Mouse (Mus musculus) CH12.LX (cell line): ENCODE measurements around the gene Tex44. TPM values are rescaled to one million over a fixed set of nuclear protein-coding genes. Genes with fewer than 3 reads are reported as not detected.
A peak's percentile ranks its signal among the peaks of the same experiment; 100 is the strongest.

Experiments used
- DNase-seq: peaks from one replicate; pipeline ENCODE4 v3.0.0-alpha.2; 2013; ENCODE audit errors: extremely low read depth
- H3K27ac ChIP-seq: 2 replicates; pipeline ENCODE4 v1.5.1; 2012; ENCODE audit warnings: low read depth, mild to moderate bottlenecking, control low read depth, moderate library complexity; ENCODE audit not compliant: insufficient read depth
- H3K27me3 ChIP-seq: replicated peaks from 2 replicates; pipeline ENCODE3; 2012; ENCODE audit warnings: inconsistent platforms
- H3K36me3 ChIP-seq, 2 experiments: replicated peaks in 1 of 2; 2 replicates each; pipeline versions ENCODE3 to v1.6.1; 2012; ENCODE audit warnings: inconsistent platforms in 1 of 2, low read length in 1 of 2, mild to moderate bottlenecking in 1 of 2, mixed read lengths in 1 of 2, moderate library complexity in 1 of 2; ENCODE audit not compliant: control insufficient read depth in 1 of 2, insufficient read depth in 1 of 2
- H3K4me1 ChIP-seq, 2 experiments: 2 replicates each; pipeline ENCODE4 v1.6.1; 2012; ENCODE audit warnings: inconsistent platforms in 1 of 2, moderate library complexity in 1 of 2; ENCODE audit not compliant: insufficient read depth in 2 of 2, control insufficient read depth in 1 of 2
- H3K4me2 ChIP-seq: 2 replicates; pipeline ENCODE4 v1.6.1; 2012; ENCODE audit warnings: low read depth, mild to moderate bottlenecking, control low read depth; ENCODE audit not compliant: poor library complexity, insufficient read depth, severe bottlenecking
- H3K4me3 ChIP-seq, 3 experiments: fragments of 150-350 bp in 1 of 3; sonication (generic) in 1 of 3; replicated peaks in 1 of 3; 2 replicates each; pipeline versions ENCODE3 to v1.5.1; 2011 to 2012; ENCODE audit warnings: low read depth in 2 of 3, low read length in 2 of 3, mild to moderate bottlenecking in 2 of 3, moderate library complexity in 2 of 3, control low read depth in 1 of 3, improper control_type of control experiment in 1 of 3, inconsistent platforms in 1 of 3, mixed read lengths in 1 of 3; ENCODE audit not compliant: poor library complexity in 1 of 3
- H3K79me2 ChIP-seq: replicated peaks from 2 replicates; pipeline ENCODE4 v1.6.1; 2012; ENCODE audit warnings: mild to moderate bottlenecking, moderate library complexity; ENCODE audit not compliant: control insufficient read depth, poor library complexity, insufficient read depth, severe bottlenecking; ENCODE audit errors: extremely low read depth
- H3K9ac ChIP-seq: 2 replicates; pipeline ENCODE4 v1.6.1; 2012; ENCODE audit warnings: low read depth, mild to moderate bottlenecking, control low read depth, moderate library complexity; ENCODE audit not compliant: insufficient read depth
- H3K9me3 ChIP-seq: replicated peaks from 2 replicates; pipeline ENCODE3; 2012; ENCODE audit warnings: low read length, inconsistent platforms, mixed read lengths
- CHD2 ChIP-seq: IDR thresholded peaks from 2 replicates; pipeline ENCODE4 v1.6.1; 2011; ENCODE audit warnings: low read length, improper control_type of control experiment
- CTCF ChIP-seq, 2 experiments: IDR thresholded peaks in 1 of 2; conservative IDR thresholded peaks in 1 of 2; 2 replicates each; pipeline ENCODE4 v1.5.1; 2011 to 2012; ENCODE audit warnings: low read depth in 2 of 2, low read length in 2 of 2, improper control_type of control experiment in 1 of 2, inconsistent platforms in 1 of 2, mild to moderate bottlenecking in 1 of 2, moderate library complexity in 1 of 2
- EP300 ChIP-seq: IDR thresholded peaks from 2 replicates; pipeline ENCODE4 v1.6.1; 2011; ENCODE audit warnings: low read length, improper control_type of control experiment
- ETS1 ChIP-seq: conservative IDR thresholded peaks from 2 replicates; pipeline ENCODE4 v1.6.1; 2012; ENCODE audit warnings: low read depth, mild to moderate bottlenecking, inconsistent platforms, low read length, improper control_type of control experiment, moderate library complexity
- GABPA ChIP-seq: IDR thresholded peaks from 2 replicates; pipeline ENCODE4 v1.6.1; 2012; ENCODE audit warnings: low read depth, low read length, improper control_type of control experiment, inconsistent platforms; ENCODE audit not compliant: insufficient replicate concordance
- IRF4 ChIP-seq: IDR thresholded peaks from 2 replicates; pipeline ENCODE4 v1.6.1; 2014; ENCODE audit warnings: low read depth, mild to moderate bottlenecking, inconsistent platforms, low read length, improper control_type of control experiment
- KAT2A ChIP-seq: IDR thresholded peaks from 2 replicates; pipeline ENCODE4 v1.6.1; 2012; ENCODE audit warnings: low read length, improper control_type of control experiment, inconsistent platforms; ENCODE audit not compliant: insufficient replicate concordance
- MAFK ChIP-seq: IDR thresholded peaks from 2 replicates; pipeline ENCODE4 v1.6.1; 2011; ENCODE audit warnings: low read length, improper control_type of control experiment; ENCODE audit not compliant: insufficient replicate concordance
- MAX ChIP-seq: IDR thresholded peaks from 2 replicates; pipeline ENCODE4 v1.6.1; 2011; ENCODE audit warnings: low read length, improper control_type of control experiment
- MAZ ChIP-seq: IDR thresholded peaks from 2 replicates; pipeline ENCODE4 v1.6.1; 2012; ENCODE audit warnings: low read depth, mild to moderate bottlenecking, inconsistent platforms, low read length, improper control_type of control experiment, moderate library complexity
- MEF2A ChIP-seq: IDR thresholded peaks from 2 replicates; pipeline ENCODE4 v1.6.1; 2014; ENCODE audit warnings: low read depth, mild to moderate bottlenecking, inconsistent platforms, low read length, improper control_type of control experiment, borderline replicate concordance
- MXI1 ChIP-seq: IDR thresholded peaks from 2 replicates; pipeline ENCODE4 v1.6.1; 2011; ENCODE audit warnings: mild to moderate bottlenecking, low read depth, low read length, improper control_type of control experiment
- MYC ChIP-seq: IDR thresholded peaks from 2 replicates; pipeline ENCODE4 v1.6.1; 2011; ENCODE audit warnings: low read depth, mild to moderate bottlenecking, improper control_type of control experiment, low read length
- NELFE ChIP-seq: IDR thresholded peaks from 2 replicates; pipeline ENCODE4 v1.6.1; 2011; ENCODE audit warnings: low read depth, low read length, improper control_type of control experiment
- NRF1 ChIP-seq: IDR thresholded peaks from 2 replicates; pipeline ENCODE4 v1.6.1; 2014; ENCODE audit warnings: low read depth, mild to moderate bottlenecking, inconsistent platforms, low read length, improper control_type of control experiment, moderate library complexity
- POLR2A ChIP-seq: IDR thresholded peaks from 2 replicates; pipeline ENCODE4 v1.6.1; 2011; ENCODE audit warnings: low read depth, mild to moderate bottlenecking, improper control_type of control experiment, low read length
- SIN3A ChIP-seq: IDR thresholded peaks from 2 replicates; pipeline ENCODE4 v1.6.1; 2012; ENCODE audit warnings: low read length, improper control_type of control experiment, inconsistent platforms
- SMC3 ChIP-seq: IDR thresholded peaks from 2 replicates; pipeline ENCODE4 v1.6.1; 2011; ENCODE audit warnings: low read depth, low read length, improper control_type of control experiment
- TCF12 ChIP-seq: IDR thresholded peaks from 2 replicates; pipeline ENCODE4 v1.6.1; 2014; ENCODE audit warnings: low read depth, mild to moderate bottlenecking, inconsistent platforms, low read length, improper control_type of control experiment
- UBTF ChIP-seq: IDR thresholded peaks from 2 replicates; pipeline ENCODE4 v1.6.1; 2012; ENCODE audit warnings: low read depth, mild to moderate bottlenecking, inconsistent platforms, low read length, improper control_type of control experiment, moderate library complexity
- USF1 ChIP-seq: IDR thresholded peaks from 2 replicates; pipeline ENCODE4 v1.6.1; 2014; ENCODE audit warnings: low read depth, mild to moderate bottlenecking, inconsistent platforms, low read length, improper control_type of control experiment
- USF2 ChIP-seq: conservative IDR thresholded peaks from 2 replicates; pipeline ENCODE4 v1.6.1; 2011; ENCODE audit warnings: low read depth, low read length, improper control_type of control experiment
- ZC3H11A ChIP-seq: IDR thresholded peaks from 2 replicates; pipeline ENCODE4 v1.6.1; 2012; ENCODE audit warnings: low read depth, mild to moderate bottlenecking, inconsistent platforms, low read length, improper control_type of control experiment
- ZKSCAN1 ChIP-seq: IDR thresholded peaks from 2 replicates; pipeline ENCODE4 v1.6.1; 2012; ENCODE audit warnings: low read depth, inconsistent platforms, low read length, improper control_type of control experiment, borderline replicate concordance
- ZNF384 ChIP-seq: IDR thresholded peaks from 2 replicates; pipeline ENCODE4 v1.6.1; 2012; ENCODE audit warnings: low read depth, low read length, improper control_type of control experiment, inconsistent platforms
- dilution Hi-C: fragments of 300-500 bp; cut with MboI; formaldehyde crosslinking; loops from 2 replicates; pipeline ENCODE4 v1.14.3; 2020; ENCODE audit warnings: low sequenced_read_pairs; ENCODE audit not compliant: extremely low pct_unique_long_range_greater_than_20kb, extremely low pct_ligation_motif_present
- in situ Hi-C: fragments of 300-500 bp; cut with MboI; formaldehyde crosslinking; loops from 3 replicates; pipeline ENCODE4 v1.14.3; 2019; ENCODE audit warnings: low sequenced_read_pairs, low pct_ligation_motif_present, low pct_unique_long_range_greater_than_20kb, mixed read lengths
- polyA plus RNA-seq: library from polyadenylated mRNA; unstranded; fragments of >175 nt; gene quantifications from 2 replicates; pipeline ENCODE4 v1.2.1, GENCODE M21; 2012; ENCODE audit warnings: low read depth; ENCODE audit not compliant: insufficient read length
- total RNA-seq, 2 experiments: library from RNA; depleted of rRNA; stranded (reverse); fragments of 300-350 nt in 1 of 2; fragments of >200 nt in 1 of 2; gene quantifications; 2 replicates each; pipeline ENCODE4 v1.2.3; 2012 to 2014

Gene Tex44
- total and polyA plus RNA-seq, 3 experiments = not detected

DNA sequence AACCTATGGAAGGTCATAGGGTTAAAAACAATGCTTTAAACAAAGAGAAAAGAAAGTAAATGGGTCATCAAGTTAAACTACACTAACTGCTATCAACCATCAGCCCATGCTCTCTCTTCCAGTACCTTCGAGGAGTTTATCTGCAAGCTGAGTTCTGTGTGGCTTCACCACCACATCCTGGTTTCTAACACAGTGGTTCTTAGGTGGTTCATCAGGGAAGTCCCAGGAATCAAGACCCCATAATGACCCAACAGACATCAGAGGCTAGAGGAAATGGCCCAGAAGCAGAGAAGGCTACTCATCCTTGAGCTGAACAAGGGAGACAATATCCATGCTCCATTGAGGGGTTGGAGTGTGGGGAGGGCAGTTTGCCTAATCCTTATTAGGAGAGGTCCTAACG, 11.0 kb upstream of the Tex44 start:
- H3K9ac ChIP-seq = no peak overlapping the region
- no peak overlapping the region for H3K4me2 ChIP-seq
- dilution Hi-C loops (no loop called here), in situ Hi-C loops (no loop called here)
- peaks cover 8 to 20% of the 10 kb centered on the region in 2 experiments for H3K4me1 ChIP-seq
- no peaks in the 10 kb centered on the region for H3K79me2 ChIP-seq
- no peaks in the 10 kb centered on the region for H3K36me3 ChIP-seq
- H3K27me3 ChIP-seq = no peaks in the 10 kb centered on the region
- TF ChIP-seq NRF1 (no peak), SIN3A (no peak), CHD2 (no peak), USF2 (no peak), USF1 (no peak), ZC3H11A (no peak), MAX (no peak), GABPA (no peak), CTCF (conservative IDR thresholded peaks at IDR 0.05 in 1 of 2, IDR thresholded peaks at IDR 0.05 in 1 of 2; ENCODE audit: low read depth in 2 of 2, low read length in 2 of 2) (no peak), MYC (no peak), MEF2A (no peak), SMC3 (no peak), NELFE (no peak)
- no peak overlapping the region for H3K4me3 ChIP-seq
- H3K9me3 ChIP-seq = no peaks in the 10 kb centered on the region
- no peak for DNase-seq
- H3K27ac ChIP-seq = no peak overlapping the region

- no peak overlapping the region for H3K9ac ChIP-seq
- no peaks in the 10 kb centered on the region for H3K36me3 ChIP-seq
- no peak overlapping the region for H3K4me3 ChIP-seq
- no peaks in the 10 kb centered on the region for H3K9me3 ChIP-seq
- peak; percentile 39 for DNase-seq
- H3K27me3 ChIP-seq = no peaks in the 10 kb centered on the region
- H3K79me2 ChIP-seq = no peaks in the 10 kb centered on the region
- no peak overlapping the region for H3K27ac ChIP-seq
- no peak for TF ChIP-seq TCF12
- peak; percentile 28 to 60; a peak in 3 of 4 replicates for TF ChIP-seq CTCF (conservative IDR thresholded peaks at IDR 0.05 in 1 of 2, IDR thresholded peaks at IDR 0.05 in 1 of 2; ENCODE audit: low read depth in 2 of 2, low read length in 2 of 2)
- no peak overlapping the region for H3K4me2 ChIP-seq
- in situ Hi-C loops = no loop called here
- dilution Hi-C loops = no loop called here
- H3K4me1 ChIP-seq = peaks cover 8 to 20% of the 10 kb centered on the region in 2 experiments
These were observed 10.4 kb upstream of the Tex44 start for GRCm38 (mm10) chr1:86415612-86416184.

DNA sequence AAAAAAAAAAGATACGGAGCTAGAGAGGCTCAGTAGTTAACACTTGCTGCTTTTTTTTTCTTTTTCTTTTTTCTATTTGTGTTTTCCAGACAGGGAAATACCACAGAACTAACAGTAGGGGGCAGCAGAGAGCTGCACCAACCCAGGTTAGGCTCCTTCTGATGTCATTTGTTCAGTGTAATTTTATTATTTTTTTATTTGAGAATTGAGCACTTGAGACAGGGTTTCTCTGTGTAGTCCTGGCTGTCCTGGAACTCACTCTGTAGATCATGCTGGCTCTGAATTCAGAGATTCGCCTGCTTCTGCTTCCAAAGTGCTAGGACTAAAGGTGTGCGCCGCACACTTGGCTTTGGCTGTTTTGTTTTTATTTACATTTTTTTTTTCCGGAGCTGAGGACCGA, 9.8 kb upstream of the Tex44 start:
- dilution Hi-C loops = no loop called here
- Histone ChIP-seq H3K27ac (no peak overlapping the region), H3K9me3 (no peaks in the 10 kb centered on the region), H3K79me2 (no peaks in the 10 kb centered on the region), H3K9ac (no peak overlapping the region), H3K36me3 (no peaks in the 10 kb centered on the region), H3K4me1 (peaks cover 8 to 20% of the 10 kb centered on the region in 2 experiments), H3K4me3 (no peak overlapping the region), H3K27me3 (no peaks in the 10 kb centered on the region), H3K4me2 (no peak overlapping the region)
- in situ Hi-C loops = no loop called here
- DNase-seq = peak; percentile 51
- no peak for TF ChIP-seq USF2
- TF ChIP-seq CTCF (conservative IDR thresholded peaks at IDR 0.05 in 1 of 2, IDR thresholded peaks at IDR 0.05 in 1 of 2; ENCODE audit: low read depth in 2 of 2, low read length in 2 of 2) = peak; percentile 60 to 80
- TF ChIP-seq MAX = no peak
- no peak for TF ChIP-seq MEF2A
- TF ChIP-seq MYC = no peak
- no peak for TF ChIP-seq MAFK
- TF ChIP-seq ZNF384 = peak; percentile 85
- TF ChIP-seq MAZ = no peak
- no peak for TF ChIP-seq CHD2
- no peak for TF ChIP-seq ZKSCAN1
- TF ChIP-seq NRF1 = no peak
- TF ChIP-seq IRF4 = no peak
- TF ChIP-seq POLR2A = no peak
- TF ChIP-seq KAT2A = no peak
- TF ChIP-seq UBTF = no peak
- no peak for TF ChIP-seq ETS1
- TF ChIP-seq MXI1 = no peak
- TF ChIP-seq ZC3H11A = no peak
- no peak for TF ChIP-seq EP300
